Comparison of ENCODE assay signal across 8 mouse cellular contexts in genomic region chr12:7778056-7778440, GRCm38 (mm10).
A peak's percentile ranks its signal among the peaks of the same experiment; 100 is the strongest.
DNase-seq lines count a peak whose midpoint lies in the region; ATAC-seq and TF ChIP-seq lines count a peak whose summit lies in the region.

No protein-coding gene starts in this region.

- intact Hi-C loops in heart, postnatal 14 days (cut with DNase I) = loop anchor here (2.0 to 10.0 kb wide), 2 partner anchors 201 to 233 kb away; no protein-coding TSS in a partner anchor

- peaks cover 2% of the 10 kb centered on the region; the same call in 1 of the 2 replicates for H3K4me1 ChIP-seq in heart, embryonic 13.5 days
- H3K4me1 ChIP-seq in kidney, postnatal 0 days (replicated peaks; ENCODE audit: insufficient read depth, low read length) = no peaks in the 10 kb centered on the region

- no peak overlapping the region for H3K27ac ChIP-seq in heart, embryonic 13.5 days (replicated peaks)
- no peak overlapping the region for H3K27ac ChIP-seq in kidney, postnatal 0 days

- no peak for DNase-seq in heart, postnatal 14 days
- peak; percentile 21 for DNase-seq in urinary bladder, postnatal 14 days (ENCODE audit: low spot score)
- no peak for DNase-seq in urinary bladder, postnatal 25 days (ENCODE audit: low spot score)
- DNase-seq in kidney, postnatal 0 days (ENCODE audit: low spot score) = peak; percentile 14
- DNase-seq in gastrocnemius, postnatal 4 days (ENCODE audit: low spot score in 2 of 2) = no peak
- no peak for DNase-seq in cerebellum, adult 9-11 months
- no peak for DNase-seq in spleen, postnatal 10 days (ENCODE audit: low spot score in 2 of 2)

- no peak overlapping the region for H3K9ac ChIP-seq in heart, embryonic 13.5 days
- H3K9ac ChIP-seq in kidney, postnatal 0 days (ENCODE audit: low read depth, low read length) = no peak overlapping the region

- no peaks in the 10 kb centered on the region for H3K27me3 ChIP-seq in heart, embryonic 13.5 days (replicated peaks)
- H3K27me3 ChIP-seq in kidney, postnatal 0 days (ENCODE audit: insufficient read depth, low read length) = no peaks in the 10 kb centered on the region

- WGBS in heart, embryonic 13.5 days = 28% methylated on average over 6 of the region's 6 CpGs
- 46% methylated on average over 6 of the region's 6 CpGs for WGBS in kidney, postnatal 0 days

- H3K9me3 ChIP-seq in heart, embryonic 13.5 days = no peaks in the 10 kb centered on the region
- no peaks in the 10 kb centered on the region for H3K9me3 ChIP-seq in kidney, postnatal 0 days (replicated peaks; ENCODE audit: low read length)

- no peak overlapping the region for H3K4me3 ChIP-seq in heart, embryonic 13.5 days
- H3K4me3 ChIP-seq in kidney, postnatal 0 days (replicated peaks; ENCODE audit: low read depth, low read length) = no peak overlapping the region

- no peak for ATAC-seq in heart, embryonic 13.5 days (ENCODE audit: extremely low read depth, insufficient number of reproducible peaks, low FRiP score, low TSS enrichment)
- ATAC-seq in kidney, postnatal 0 days (replicated peaks; ENCODE audit: low FRiP score, low read depth) = no peak

- TF ChIP-seq CTCF in kidney, postnatal 0 days (IDR thresholded peaks at IDR 0.05; ENCODE audit: low read depth) = no peak; the same call in 1 of the 2 replicates

- no peaks in the 10 kb centered on the region for H3K36me3 ChIP-seq in heart, embryonic 13.5 days
- no peaks in the 10 kb centered on the region for H3K36me3 ChIP-seq in kidney, postnatal 0 days (ENCODE audit: insufficient read depth, low read length)

- peak overlapping the region; percentile 21; the same call in 1 of the 2 replicates for H3K4me2 ChIP-seq in heart, embryonic 13.5 days
- no peak overlapping the region for H3K4me2 ChIP-seq in kidney, postnatal 0 days (ENCODE audit: low read length)

Comparison
In these comparisons a context has a peak if more than half of its experiments do, and no peak if none do; other contexts are left out.
1. DNase-seq: peak in urinary bladder, postnatal 14 days (single experiment) and kidney, postnatal 0 days (single experiment); none in heart, postnatal 14 days (0 of 2), urinary bladder, postnatal 25 days (single experiment), gastrocnemius, postnatal 4 days (0 of 2), cerebellum, adult 9-11 months (single experiment) and spleen, postnatal 10 days (0 of 2).